Mouse (Mus musculus): ENCODE results near the gene Mc1r. TPM values are rescaled to one million over a fixed set of nuclear protein-coding genes. Genes with fewer than 3 reads are reported as not detected.

Mc1r gene
- polyA plus RNA-seq, 1 experiment: not detected

DNA sequence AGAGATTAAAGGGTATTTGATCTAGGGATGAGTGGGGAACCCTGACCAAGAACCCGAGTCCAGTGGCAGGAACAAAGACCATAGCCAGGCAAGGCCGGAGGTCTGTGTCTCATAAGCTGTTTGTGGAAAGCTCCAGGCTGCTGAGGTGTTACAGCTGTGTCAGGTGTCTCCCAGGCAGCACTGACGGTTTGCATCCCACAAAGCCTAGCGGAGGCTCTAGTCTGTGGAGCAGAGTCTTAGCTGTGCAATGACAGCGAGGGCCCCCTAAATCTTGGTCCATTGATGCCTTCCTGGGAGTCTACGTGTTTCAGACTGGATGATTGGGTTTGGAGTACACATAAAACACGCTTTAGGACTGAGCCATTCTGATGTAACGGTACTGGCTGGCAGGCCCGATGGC is 5.0 kb upstream of the Mc1r start:
- Histone ChIP-seq H3K4me3 (ENCODE audit: extremely low read depth, insufficient read depth, insufficient read length) (no peak overlapping the region), H3K27me3 (ENCODE audit: control insufficient read depth, insufficient read depth, low read length) (no peaks in the 10 kb centered on the region), H3K36me3 (ENCODE audit: control insufficient read depth, insufficient read depth, low read length) (peaks cover 39% of the 10 kb centered on the region), H3K4me1 (ENCODE audit: control insufficient read depth, insufficient read depth, insufficient read length) (peaks cover 3% of the 10 kb centered on the region; the same call in 1 of the 2 replicates), H3K27ac (ENCODE audit: insufficient read depth, low read length) (no peak overlapping the region)
- 90% methylated on average over 9 of the region's 9 CpGs for WGBS
- DNase-seq (ENCODE audit: low read depth in 1 of 2, low spot score in 2 of 2): no peak
- TF ChIP-seq POLR2A (IDR thresholded peaks at IDR 0.05; ENCODE audit: low read depth, low read length) (no peak), CTCF (IDR thresholded peaks at IDR 0.05; ENCODE audit: extremely low read depth, insufficient read depth, insufficient read length, insufficient replicate concordance) (no peak)

DNA sequence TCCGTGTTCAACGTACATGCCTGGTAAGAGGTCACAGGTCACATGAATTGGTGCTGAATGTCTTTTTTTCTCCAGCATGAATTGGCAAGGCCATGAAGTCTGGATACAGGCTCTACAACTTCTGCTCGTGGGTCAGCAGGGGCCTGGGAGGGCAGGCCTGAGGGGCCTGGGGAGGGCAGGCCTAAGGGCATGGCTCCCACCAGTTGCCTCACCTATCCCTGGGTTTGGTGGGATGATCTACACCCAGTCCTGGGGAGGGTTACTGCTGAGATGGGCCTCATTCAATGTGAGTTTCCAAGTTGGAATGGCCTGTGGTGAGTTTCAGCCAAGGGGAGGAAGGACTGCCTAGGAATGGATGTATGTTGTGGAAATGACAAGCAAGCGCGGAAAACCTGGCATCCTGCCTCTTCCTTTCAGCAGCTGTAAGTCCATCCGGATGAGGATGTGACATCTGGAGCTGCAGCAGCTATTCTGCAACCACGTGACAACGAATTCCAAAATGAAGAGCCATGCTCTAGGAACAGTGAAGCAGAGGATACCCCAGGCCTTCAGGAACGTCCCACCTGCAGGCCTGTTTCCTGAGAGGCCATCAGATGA is 4.1 kb upstream of the Mc1r start:
- peaks cover 3% of the 10 kb centered on the region; the same call in 1 of the 2 replicates for H3K4me1 ChIP-seq (ENCODE audit: control insufficient read depth, insufficient read depth, insufficient read length)
- 0 out of 2 replicates have a peak, but pooled peaks cover 1% of the 10 kb centered on the region for H3K27me3 ChIP-seq (ENCODE audit: control insufficient read depth, insufficient read depth, low read length)
- TF ChIP-seq CTCF (IDR thresholded peaks at IDR 0.05; ENCODE audit: extremely low read depth, insufficient read depth, insufficient read length, insufficient replicate concordance) (no peak), POLR2A (IDR thresholded peaks at IDR 0.05; ENCODE audit: low read depth, low read length) (no peak)
- 91% methylated on average over 9 of the region's 9 CpGs for WGBS
- H3K36me3 ChIP-seq (ENCODE audit: control insufficient read depth, insufficient read depth, low read length): peaks cover 32% of the 10 kb centered on the region
- H3K4me3 ChIP-seq (ENCODE audit: extremely low read depth, insufficient read depth, insufficient read length): no peak overlapping the region
- no peak for DNase-seq (ENCODE audit: low read depth in 1 of 2, low spot score in 2 of 2)
- H3K27ac ChIP-seq (ENCODE audit: insufficient read depth, low read length): no peak overlapping the region

- TF ChIP-seq CTCF (IDR thresholded peaks at IDR 0.05; ENCODE audit: extremely low read depth, insufficient read depth, insufficient read length, insufficient replicate concordance): no peak
- TF ChIP-seq POLR2A (IDR thresholded peaks at IDR 0.05; ENCODE audit: low read depth, low read length): no peak
- DNase-seq (ENCODE audit: low read depth in 1 of 2, low spot score in 2 of 2): peak in 1 of 2 experiments; percentile 14
- H3K4me1 ChIP-seq (ENCODE audit: control insufficient read depth, insufficient read depth, insufficient read length): peaks cover 3% of the 10 kb centered on the region; the same call in 1 of the 2 replicates
- 0 out of 2 replicates have a peak, but pooled peaks cover 1% of the 10 kb centered on the region for H3K27me3 ChIP-seq (ENCODE audit: control insufficient read depth, insufficient read depth, low read length)
- WGBS: 36% methylated on average over 8 of the region's 8 CpGs
- H3K36me3 ChIP-seq (ENCODE audit: control insufficient read depth, insufficient read depth, low read length): peaks cover 18% of the 10 kb centered on the region
- H3K4me3 ChIP-seq (ENCODE audit: extremely low read depth, insufficient read depth, insufficient read length): no peak overlapping the region
- peak overlapping the region; percentile 37; the same call in 1 of the 2 replicates for H3K27ac ChIP-seq (ENCODE audit: insufficient read depth, low read length)
These were observed 2.4 kb upstream of the Mc1r start for GRCm38 (mm10) chr8:123404521-123404920.

- peaks cover 2% of the 10 kb centered on the region; the same call in 1 of the 2 replicates for H3K36me3 ChIP-seq (ENCODE audit: control insufficient read depth, insufficient read depth, low read length)
- WGBS: 87% methylated on average over 13 of the region's 13 CpGs
- peaks cover 8% of the 10 kb centered on the region for H3K27me3 ChIP-seq (ENCODE audit: control insufficient read depth, insufficient read depth, low read length)
- H3K27ac ChIP-seq (ENCODE audit: insufficient read depth, low read length): no peak overlapping the region
- peaks cover 20% of the 10 kb centered on the region for H3K4me1 ChIP-seq (ENCODE audit: control insufficient read depth, insufficient read depth, insufficient read length)
- no peak overlapping the region for H3K4me3 ChIP-seq (ENCODE audit: extremely low read depth, insufficient read depth, insufficient read length)
- TF ChIP-seq POLR2A (IDR thresholded peaks at IDR 0.05; ENCODE audit: low read depth, low read length): no peak
- TF ChIP-seq CTCF (IDR thresholded peaks at IDR 0.05; ENCODE audit: extremely low read depth, insufficient read depth, insufficient read length, insufficient replicate concordance): no peak
- DNase-seq (ENCODE audit: low read depth in 1 of 2, low spot score in 2 of 2): no peak
These were observed 705 bp downstream of the Mc1r start for GRCm38 (mm10) chr8:123407612-123408011.

GRCm38 (mm10) chr8:123408586-123409544 is 2.0 kb downstream of the Mc1r start:
- Histone ChIP-seq H3K27me3 (ENCODE audit: control insufficient read depth, insufficient read depth, low read length) (peaks cover 8% of the 10 kb centered on the region), H3K27ac (ENCODE audit: insufficient read depth, low read length) (no peak overlapping the region), H3K4me3 (ENCODE audit: extremely low read depth, insufficient read depth, insufficient read length) (no peak overlapping the region), H3K36me3 (ENCODE audit: control insufficient read depth, insufficient read depth, low read length) (no peaks in the 10 kb centered on the region), H3K4me1 (ENCODE audit: control insufficient read depth, insufficient read depth, insufficient read length) (peaks cover 20% of the 10 kb centered on the region)
- DNase-seq (ENCODE audit: low read depth in 1 of 2, low spot score in 2 of 2): no peak
- TF ChIP-seq CTCF (IDR thresholded peaks at IDR 0.05; ENCODE audit: extremely low read depth, insufficient read depth, insufficient read length, insufficient replicate concordance) (no peak), POLR2A (IDR thresholded peaks at IDR 0.05; ENCODE audit: low read depth, low read length) (no peak)
- WGBS: 38% methylated on average over 9 of the region's 9 CpGs

GRCm38 (mm10) chr8:123410049-123410587 is 3.2 kb downstream of the Mc1r start:
- Histone ChIP-seq H3K4me3 (ENCODE audit: extremely low read depth, insufficient read depth, insufficient read length) (no peak overlapping the region), H3K4me1 (ENCODE audit: control insufficient read depth, insufficient read depth, insufficient read length) (peaks cover 18% of the 10 kb centered on the region), H3K27me3 (ENCODE audit: control insufficient read depth, insufficient read depth, low read length) (peaks cover 8% of the 10 kb centered on the region), H3K36me3 (ENCODE audit: control insufficient read depth, insufficient read depth, low read length) (no peaks in the 10 kb centered on the region), H3K27ac (ENCODE audit: insufficient read depth, low read length) (no peak overlapping the region)
- no peak for TF ChIP-seq POLR2A (IDR thresholded peaks at IDR 0.05; ENCODE audit: low read depth, low read length)
- no peak for TF ChIP-seq CTCF (IDR thresholded peaks at IDR 0.05; ENCODE audit: extremely low read depth, insufficient read depth, insufficient read length, insufficient replicate concordance)
- 57% methylated on average over 8 of the region's 8 CpGs for WGBS
- no peak for DNase-seq (ENCODE audit: low read depth in 1 of 2, low spot score in 2 of 2)

Measured in spleen, adult 2 months (tissue).